Mouse (Mus musculus) CH12.LX (cell line): ENCODE results near the gene Hic2. TPM values are rescaled to one million over a fixed set of nuclear protein-coding genes. Genes with fewer than 3 reads are reported as not detected.

ENCODE experiments used
- DNase-seq: peaks from one replicate; pipeline ENCODE4 v3.0.0-alpha.2; 2013; ENCODE audit errors: extremely low read depth
- H3K27ac ChIP-seq: 2 replicates; pipeline ENCODE4 v1.5.1; 2012; ENCODE audit warnings: low read depth, mild to moderate bottlenecking, control low read depth, moderate library complexity; ENCODE audit not compliant: insufficient read depth
- H3K27me3 ChIP-seq: replicated peaks from 2 replicates; pipeline ENCODE3; 2012; ENCODE audit warnings: inconsistent platforms
- H3K36me3 ChIP-seq, 2 experiments: replicated peaks in 1 of 2; 2 replicates each; pipeline versions ENCODE3 to v1.6.1; 2012; ENCODE audit warnings: inconsistent platforms in 1 of 2, low read length in 1 of 2, mild to moderate bottlenecking in 1 of 2, mixed read lengths in 1 of 2, moderate library complexity in 1 of 2; ENCODE audit not compliant: control insufficient read depth in 1 of 2, insufficient read depth in 1 of 2
- H3K4me1 ChIP-seq, 2 experiments: 2 replicates each; pipeline ENCODE4 v1.6.1; 2012; ENCODE audit warnings: inconsistent platforms in 1 of 2, moderate library complexity in 1 of 2; ENCODE audit not compliant: insufficient read depth in 2 of 2, control insufficient read depth in 1 of 2
- H3K4me2 ChIP-seq: 2 replicates; pipeline ENCODE4 v1.6.1; 2012; ENCODE audit warnings: low read depth, mild to moderate bottlenecking, control low read depth; ENCODE audit not compliant: poor library complexity, insufficient read depth, severe bottlenecking
- H3K4me3 ChIP-seq, 3 experiments: fragments of 150-350 bp in 1 of 3; sonication (generic) in 1 of 3; replicated peaks in 1 of 3; 2 replicates each; pipeline versions ENCODE3 to v1.5.1; 2011 to 2012; ENCODE audit warnings: low read depth in 2 of 3, low read length in 2 of 3, mild to moderate bottlenecking in 2 of 3, moderate library complexity in 2 of 3, control low read depth in 1 of 3, improper control_type of control experiment in 1 of 3, inconsistent platforms in 1 of 3, mixed read lengths in 1 of 3; ENCODE audit not compliant: poor library complexity in 1 of 3
- H3K79me2 ChIP-seq: replicated peaks from 2 replicates; pipeline ENCODE4 v1.6.1; 2012; ENCODE audit warnings: mild to moderate bottlenecking, moderate library complexity; ENCODE audit not compliant: control insufficient read depth, poor library complexity, insufficient read depth, severe bottlenecking; ENCODE audit errors: extremely low read depth
- H3K9ac ChIP-seq: 2 replicates; pipeline ENCODE4 v1.6.1; 2012; ENCODE audit warnings: low read depth, mild to moderate bottlenecking, control low read depth, moderate library complexity; ENCODE audit not compliant: insufficient read depth
- H3K9me3 ChIP-seq: replicated peaks from 2 replicates; pipeline ENCODE3; 2012; ENCODE audit warnings: low read length, inconsistent platforms, mixed read lengths
- BHLHE40 ChIP-seq: IDR thresholded peaks from 2 replicates; pipeline ENCODE4 v1.6.1; 2011; ENCODE audit warnings: mild to moderate bottlenecking, low read depth, low read length, improper control_type of control experiment
- CHD1 ChIP-seq: IDR thresholded peaks from 2 replicates; pipeline ENCODE4 v1.6.1; 2012; ENCODE audit warnings: low read depth, low read length, improper control_type of control experiment, inconsistent platforms
- CHD2 ChIP-seq: IDR thresholded peaks from 2 replicates; pipeline ENCODE4 v1.6.1; 2011; ENCODE audit warnings: low read length, improper control_type of control experiment
- CTCF ChIP-seq, 2 experiments: IDR thresholded peaks in 1 of 2; conservative IDR thresholded peaks in 1 of 2; 2 replicates each; pipeline ENCODE4 v1.5.1; 2011 to 2012; ENCODE audit warnings: low read depth in 2 of 2, low read length in 2 of 2, improper control_type of control experiment in 1 of 2, inconsistent platforms in 1 of 2, mild to moderate bottlenecking in 1 of 2, moderate library complexity in 1 of 2
- E2F4 ChIP-seq: IDR thresholded peaks from 2 replicates; pipeline ENCODE4 v1.6.1; 2011; ENCODE audit warnings: low read depth, low read length, improper control_type of control experiment; ENCODE audit not compliant: insufficient replicate concordance
- EP300 ChIP-seq: IDR thresholded peaks from 2 replicates; pipeline ENCODE4 v1.6.1; 2011; ENCODE audit warnings: low read length, improper control_type of control experiment
- ETS1 ChIP-seq: conservative IDR thresholded peaks from 2 replicates; pipeline ENCODE4 v1.6.1; 2012; ENCODE audit warnings: low read depth, mild to moderate bottlenecking, inconsistent platforms, low read length, improper control_type of control experiment, moderate library complexity
- GABPA ChIP-seq: IDR thresholded peaks from 2 replicates; pipeline ENCODE4 v1.6.1; 2012; ENCODE audit warnings: low read depth, low read length, improper control_type of control experiment, inconsistent platforms; ENCODE audit not compliant: insufficient replicate concordance
- HCFC1 ChIP-seq: IDR thresholded peaks from 2 replicates; pipeline ENCODE4 v1.6.1; 2012; ENCODE audit warnings: low read depth, mild to moderate bottlenecking, inconsistent platforms, low read length, improper control_type of control experiment
- IRF4 ChIP-seq: IDR thresholded peaks from 2 replicates; pipeline ENCODE4 v1.6.1; 2014; ENCODE audit warnings: low read depth, mild to moderate bottlenecking, inconsistent platforms, low read length, improper control_type of control experiment
- JUN ChIP-seq: IDR thresholded peaks from 2 replicates; pipeline ENCODE4 v1.6.1; 2011; ENCODE audit warnings: low read depth, mild to moderate bottlenecking, low read length, improper control_type of control experiment, moderate library complexity; ENCODE audit not compliant: insufficient read depth
- JUND ChIP-seq: conservative IDR thresholded peaks from 2 replicates; pipeline ENCODE4 v1.6.1; 2011; ENCODE audit warnings: low read depth, low read length, improper control_type of control experiment
- KAT2A ChIP-seq: IDR thresholded peaks from 2 replicates; pipeline ENCODE4 v1.6.1; 2012; ENCODE audit warnings: low read length, improper control_type of control experiment, inconsistent platforms; ENCODE audit not compliant: insufficient replicate concordance
- MAFK ChIP-seq: IDR thresholded peaks from 2 replicates; pipeline ENCODE4 v1.6.1; 2011; ENCODE audit warnings: low read length, improper control_type of control experiment; ENCODE audit not compliant: insufficient replicate concordance
- MAX ChIP-seq: IDR thresholded peaks from 2 replicates; pipeline ENCODE4 v1.6.1; 2011; ENCODE audit warnings: low read length, improper control_type of control experiment
- MAZ ChIP-seq: IDR thresholded peaks from 2 replicates; pipeline ENCODE4 v1.6.1; 2012; ENCODE audit warnings: low read depth, mild to moderate bottlenecking, inconsistent platforms, low read length, improper control_type of control experiment, moderate library complexity
- MEF2A ChIP-seq: IDR thresholded peaks from 2 replicates; pipeline ENCODE4 v1.6.1; 2014; ENCODE audit warnings: low read depth, mild to moderate bottlenecking, inconsistent platforms, low read length, improper control_type of control experiment, borderline replicate concordance
- MXI1 ChIP-seq: IDR thresholded peaks from 2 replicates; pipeline ENCODE4 v1.6.1; 2011; ENCODE audit warnings: mild to moderate bottlenecking, low read depth, low read length, improper control_type of control experiment
- MYC ChIP-seq: IDR thresholded peaks from 2 replicates; pipeline ENCODE4 v1.6.1; 2011; ENCODE audit warnings: low read depth, mild to moderate bottlenecking, improper control_type of control experiment, low read length
- NRF1 ChIP-seq: IDR thresholded peaks from 2 replicates; pipeline ENCODE4 v1.6.1; 2014; ENCODE audit warnings: low read depth, mild to moderate bottlenecking, inconsistent platforms, low read length, improper control_type of control experiment, moderate library complexity
- PAX5 ChIP-seq: IDR thresholded peaks from 2 replicates; pipeline ENCODE4 v1.6.1; 2012; ENCODE audit warnings: low read length, inconsistent platforms, mixed read lengths
- POLR2A ChIP-seq: IDR thresholded peaks from 2 replicates; pipeline ENCODE4 v1.6.1; 2011; ENCODE audit warnings: low read depth, mild to moderate bottlenecking, improper control_type of control experiment, low read length
- POLR2AphosphoS2 ChIP-seq: IDR thresholded peaks from 2 replicates; pipeline ENCODE4 v1.6.1; 2011; ENCODE audit warnings: low read depth, low read length, improper control_type of control experiment
- RAD21 ChIP-seq: IDR thresholded peaks from 2 replicates; pipeline ENCODE4 v1.6.1; 2011; ENCODE audit warnings: low read depth, mild to moderate bottlenecking, low read length, improper control_type of control experiment, moderate library complexity
- SMC3 ChIP-seq: IDR thresholded peaks from 2 replicates; pipeline ENCODE4 v1.6.1; 2011; ENCODE audit warnings: low read depth, low read length, improper control_type of control experiment
- ZC3H11A ChIP-seq: IDR thresholded peaks from 2 replicates; pipeline ENCODE4 v1.6.1; 2012; ENCODE audit warnings: low read depth, mild to moderate bottlenecking, inconsistent platforms, low read length, improper control_type of control experiment
- ZMIZ1 ChIP-seq: IDR thresholded peaks from 2 replicates; pipeline ENCODE4 v1.6.1; 2012; ENCODE audit warnings: low read depth, mild to moderate bottlenecking, inconsistent platforms, low read length, improper control_type of control experiment
- ZNF384 ChIP-seq: IDR thresholded peaks from 2 replicates; pipeline ENCODE4 v1.6.1; 2012; ENCODE audit warnings: low read depth, low read length, improper control_type of control experiment, inconsistent platforms
- dilution Hi-C: fragments of 300-500 bp; cut with MboI; formaldehyde crosslinking; loops from 2 replicates; pipeline ENCODE4 v1.14.3; 2020; ENCODE audit warnings: low sequenced_read_pairs; ENCODE audit not compliant: extremely low pct_unique_long_range_greater_than_20kb, extremely low pct_ligation_motif_present
- in situ Hi-C: fragments of 300-500 bp; cut with MboI; formaldehyde crosslinking; loops from 3 replicates; pipeline ENCODE4 v1.14.3; 2019; ENCODE audit warnings: low sequenced_read_pairs, low pct_ligation_motif_present, low pct_unique_long_range_greater_than_20kb, mixed read lengths
- polyA plus RNA-seq: library from polyadenylated mRNA; unstranded; fragments of >175 nt; gene quantifications from 2 replicates; pipeline ENCODE4 v1.2.1, GENCODE M21; 2012; ENCODE audit warnings: low read depth; ENCODE audit not compliant: insufficient read length
- total RNA-seq, 2 experiments: library from RNA; depleted of rRNA; stranded (reverse); fragments of 300-350 nt in 1 of 2; fragments of >200 nt in 1 of 2; gene quantifications; 2 replicates each; pipeline ENCODE4 v1.2.3; 2012 to 2014

Hic2 gene
- total and polyA plus RNA-seq, 3 experiments = 6.2 to 9.6 (median 8.1) TPM

GRCm38 (mm10) chr16:17258917-17259316 is 25.5 kb downstream of the Hic2 start:
- no peak overlapping the region for H3K4me2 ChIP-seq
- H3K9ac ChIP-seq = no peak overlapping the region
- no peaks in the 10 kb centered on the region for H3K79me2 ChIP-seq
- dilution Hi-C loops = no loop called here
- in situ Hi-C loops = no loop called here
- TF ChIP-seq ZNF384 = no peak
- no peak for TF ChIP-seq JUN
- no peak for TF ChIP-seq E2F4
- no peak for TF ChIP-seq MAZ
- no peak for TF ChIP-seq SMC3
- TF ChIP-seq MAFK = 0 out of 2 replicates have a peak, but pooled peaks have one; percentile 16
- TF ChIP-seq BHLHE40 = peak; percentile 55; the same call in 1 of the 2 replicates
- TF ChIP-seq MAX = peak; percentile 47; the same call in 1 of the 2 replicates
- TF ChIP-seq PAX5 = no peak
- no peak for TF ChIP-seq MXI1
- TF ChIP-seq IRF4 = no peak
- no peak for TF ChIP-seq RAD21
- peak; percentile 52 for TF ChIP-seq EP300
- TF ChIP-seq POLR2A = no peak
- peak; percentile 38; the same call in 1 of the 2 replicates for TF ChIP-seq MYC
- TF ChIP-seq NRF1 = 0 out of 2 replicates have a peak, but pooled peaks have one; percentile 14
- peaks cover 12 to 48% of the 10 kb centered on the region in 2 experiments for H3K4me1 ChIP-seq
- peaks cover 33 to 73% of the 10 kb centered on the region in 2 experiments for H3K36me3 ChIP-seq
- H3K9me3 ChIP-seq = no peaks in the 10 kb centered on the region
- H3K27me3 ChIP-seq = no peaks in the 10 kb centered on the region
- DNase-seq = peak; percentile 40
- no peak overlapping the region for H3K4me3 ChIP-seq
- no peak overlapping the region for H3K27ac ChIP-seq

DNA sequence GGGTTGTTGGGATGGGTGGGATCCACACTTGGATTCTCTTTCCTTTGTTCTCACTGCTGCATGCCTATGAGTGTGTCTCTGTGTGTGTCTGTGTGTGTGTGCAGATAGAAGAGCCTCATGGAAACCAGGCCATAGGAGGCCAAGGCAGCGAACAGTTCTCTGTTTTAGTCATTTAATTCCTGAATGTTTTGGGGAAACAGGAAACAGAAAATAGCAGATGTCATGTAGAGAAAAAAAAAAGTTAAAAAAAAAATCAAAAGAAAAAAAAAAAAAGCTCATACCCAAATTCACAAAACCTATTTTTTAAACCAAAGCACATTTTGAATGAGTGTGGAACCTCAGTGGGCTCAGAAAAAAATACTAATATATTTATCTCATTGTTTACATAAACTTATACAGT is 28.0 kb downstream of the Hic2 start:
- H3K4me2 ChIP-seq = no peak overlapping the region
- no peaks in the 10 kb centered on the region for H3K79me2 ChIP-seq
- H3K4me3 ChIP-seq = no peak overlapping the region
- no peak overlapping the region for H3K9ac ChIP-seq
- H3K36me3 ChIP-seq = peaks cover 33 to 55% of the 10 kb centered on the region in 2 experiments
- dilution Hi-C loops = no loop called here
- no peak for DNase-seq
- H3K27ac ChIP-seq = no peak overlapping the region
- H3K27me3 ChIP-seq = no peaks in the 10 kb centered on the region
- TF ChIP-seq IRF4 = peak; percentile 41; the same call in 1 of the 2 replicates
- no peak for TF ChIP-seq CHD1
- no peak for TF ChIP-seq CTCF (conservative IDR thresholded peaks at IDR 0.05 in 1 of 2, IDR thresholded peaks at IDR 0.05 in 1 of 2; ENCODE audit: low read depth in 2 of 2, low read length in 2 of 2)
- TF ChIP-seq GABPA = no peak
- TF ChIP-seq CHD2 = no peak
- TF ChIP-seq POLR2AphosphoS2 = no peak
- no peak for TF ChIP-seq HCFC1
- TF ChIP-seq KAT2A = no peak
- no peak for TF ChIP-seq SMC3
- TF ChIP-seq ETS1 = no peak
- TF ChIP-seq MEF2A = no peak
- TF ChIP-seq EP300 = 0 out of 2 replicates have a peak, but pooled peaks have one; percentile 52
- TF ChIP-seq MAX = no peak
- no peak for TF ChIP-seq ZMIZ1
- TF ChIP-seq MXI1 = no peak
- no peak for TF ChIP-seq MAFK
- no peak for TF ChIP-seq POLR2A
- TF ChIP-seq NRF1 = no peak
- no peak for TF ChIP-seq JUND
- no peak for TF ChIP-seq PAX5
- TF ChIP-seq ZNF384 = peak; percentile 88
- TF ChIP-seq ZC3H11A = no peak
- TF ChIP-seq MAZ = no peak
- in situ Hi-C loops = no loop called here
- no peaks in the 10 kb centered on the region for H3K9me3 ChIP-seq
- H3K4me1 ChIP-seq = peaks cover 12 to 44% of the 10 kb centered on the region in 2 experiments
